Mouse (Mus musculus) c-Kit-positive CD71-positive TER-119-positive erythroid progenitor cells, embryonic 14.5 days (primary cell): ENCODE measurements around the gene Ube2s.
"Not testable (repeated sequence)": the region's sequence is repeated elsewhere in the genome, so short reads cannot be mapped to it uniquely, and the experiment has no call there.

Experiments used
- DNase-seq: peaks from one replicate; pipeline ENCODE4 v3.0.0-alpha.2; 2013; ENCODE audit warnings: low spot score

Ube2s gene

DNA sequence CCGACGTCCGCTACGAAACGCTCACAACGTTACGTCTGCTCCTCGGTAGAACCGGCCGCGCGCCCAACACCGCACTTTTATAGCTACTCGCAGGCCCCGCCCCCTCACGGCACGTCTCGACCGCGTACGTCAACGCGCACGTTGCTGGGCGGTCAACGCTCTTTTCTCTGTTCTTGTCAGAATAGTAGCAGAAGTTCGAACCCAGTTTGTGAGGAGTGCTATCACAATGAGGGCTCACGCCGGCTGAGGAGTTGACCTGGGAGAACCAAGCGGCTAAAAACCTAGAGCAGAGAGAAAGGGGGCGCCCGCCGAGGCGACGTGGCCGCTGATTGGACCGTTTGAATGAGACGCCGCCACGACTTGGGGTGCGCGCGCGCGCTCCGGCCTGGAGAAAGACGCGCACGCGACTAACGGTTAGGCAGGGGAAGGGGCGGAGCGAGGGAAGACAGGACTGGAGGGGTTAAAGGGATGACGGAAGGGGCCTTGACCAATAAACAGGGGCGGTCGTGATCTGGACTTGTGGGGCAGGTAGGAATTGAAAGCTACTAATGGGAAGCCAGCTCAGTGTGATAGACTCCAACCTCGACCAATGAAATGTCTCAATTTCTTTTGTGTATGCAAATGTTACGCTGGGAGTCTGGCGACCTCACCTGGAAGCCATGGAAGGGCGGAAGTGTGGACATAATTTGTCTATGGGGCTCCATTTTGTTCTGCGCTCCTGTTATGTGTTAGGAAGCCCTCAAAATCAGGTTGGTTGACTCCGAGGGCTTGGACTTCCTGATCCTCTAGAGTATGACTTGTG lies at the start of gene Ube2s:
Gene Ube2s (minus strand): TSS at position 288 of the 802 bp plus-strand sequence.
- DNase-seq, result peak; percentile 99

DNA sequence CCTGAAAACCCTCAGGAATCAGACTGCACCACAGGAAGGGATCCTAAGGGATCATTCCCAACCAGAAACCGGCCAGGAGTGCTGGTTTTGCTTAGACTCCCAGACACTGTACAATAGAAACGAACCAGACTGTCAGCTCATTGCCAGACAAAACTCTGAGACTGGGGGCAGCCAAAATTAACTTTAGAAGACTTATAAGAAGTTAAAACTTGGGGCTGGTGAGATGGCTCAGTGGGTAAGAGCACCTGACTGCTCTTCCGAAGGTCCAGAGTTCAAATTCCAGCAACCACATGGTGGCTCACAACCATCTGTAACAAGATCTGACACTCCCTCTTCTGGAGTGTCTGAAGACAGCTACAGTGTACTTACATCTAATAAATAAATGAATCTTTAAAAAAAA lies 48.5 kb upstream of the Ube2s start:
- DNase-seq, result not testable (repeated sequence)

DNA sequence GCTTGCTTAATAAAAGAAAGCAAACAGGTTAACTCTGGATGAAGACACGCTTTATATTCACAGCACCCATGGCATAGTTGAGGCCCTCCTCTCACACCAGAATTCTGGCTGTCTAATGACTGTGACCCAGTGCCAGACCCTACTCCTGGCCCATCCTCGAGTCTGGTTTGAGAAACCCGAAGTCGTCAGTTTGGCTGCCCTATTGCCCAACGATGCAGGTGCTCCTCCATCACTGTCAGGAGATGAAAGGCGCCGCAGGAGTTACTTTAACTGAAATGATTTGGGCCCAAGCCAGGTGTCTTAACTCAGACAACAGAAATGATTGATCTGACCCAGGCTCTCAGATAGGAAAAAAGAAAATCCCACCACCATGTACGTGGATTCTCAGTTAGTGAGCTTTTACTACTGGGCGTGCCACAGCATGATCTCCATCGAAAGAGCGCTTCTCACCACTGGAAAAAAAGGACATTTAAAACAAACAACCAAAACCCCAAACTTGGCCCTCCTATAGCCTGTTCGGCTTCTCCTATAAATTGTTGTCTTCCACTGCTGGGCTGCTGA lies 47.1 kb upstream of the Ube2s start:
- no peak for DNase-seq

DNA sequence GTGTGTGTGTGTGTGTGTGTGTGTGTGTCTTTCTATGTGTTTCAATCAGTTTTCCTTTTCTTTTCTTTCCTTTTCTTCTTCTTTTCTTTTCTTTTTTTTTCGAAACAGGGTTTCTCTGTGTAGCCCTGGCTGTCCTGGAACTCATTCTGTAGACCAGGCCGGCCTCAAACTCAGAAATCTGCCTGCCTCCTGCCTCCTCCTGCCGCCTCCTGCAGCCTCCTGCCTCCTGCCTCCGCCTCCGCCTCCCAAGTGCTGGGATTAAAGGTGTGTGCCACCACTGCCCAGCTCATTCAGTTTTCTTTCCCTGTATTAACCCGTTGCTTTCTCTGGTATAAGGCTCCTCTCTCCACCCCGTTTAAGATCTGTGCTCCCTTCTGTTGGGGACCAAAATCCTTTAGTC lies 44.9 kb upstream of the Ube2s start:
- no peak for DNase-seq

- no peak for DNase-seq
Observed at GRCm38 (mm10) chr7:4856508-4856907, 44.1 kb upstream of the Ube2s start.

DNA sequence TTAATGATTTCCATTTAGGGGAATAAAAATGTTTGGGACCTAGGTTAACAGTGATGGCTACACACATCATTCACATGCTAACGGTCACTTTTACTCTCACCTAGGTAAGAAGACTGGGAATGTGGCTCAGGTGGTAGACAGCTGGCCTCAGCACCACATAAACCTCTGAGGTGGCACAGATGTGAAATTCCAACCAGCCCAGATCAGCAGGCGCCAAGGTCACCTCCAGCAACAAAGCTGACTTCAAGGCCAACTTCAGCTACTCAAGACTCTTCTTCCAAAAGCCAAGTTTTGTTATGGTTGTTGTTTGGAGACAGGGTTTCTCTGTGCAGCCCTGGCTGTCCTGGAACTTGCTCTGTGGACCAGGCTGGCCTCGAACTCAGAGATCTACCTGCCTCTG lies 41.2 kb upstream of the Ube2s start:
- no peak for DNase-seq

GRCm38 (mm10) chr7:4851315-4851688 lies 38.9 kb upstream of the Ube2s start:
- no peak for DNase-seq

GRCm38 (mm10) chr7:4850621-4851314 lies 38.4 kb upstream of the Ube2s start:
- no peak for DNase-seq

DNA sequence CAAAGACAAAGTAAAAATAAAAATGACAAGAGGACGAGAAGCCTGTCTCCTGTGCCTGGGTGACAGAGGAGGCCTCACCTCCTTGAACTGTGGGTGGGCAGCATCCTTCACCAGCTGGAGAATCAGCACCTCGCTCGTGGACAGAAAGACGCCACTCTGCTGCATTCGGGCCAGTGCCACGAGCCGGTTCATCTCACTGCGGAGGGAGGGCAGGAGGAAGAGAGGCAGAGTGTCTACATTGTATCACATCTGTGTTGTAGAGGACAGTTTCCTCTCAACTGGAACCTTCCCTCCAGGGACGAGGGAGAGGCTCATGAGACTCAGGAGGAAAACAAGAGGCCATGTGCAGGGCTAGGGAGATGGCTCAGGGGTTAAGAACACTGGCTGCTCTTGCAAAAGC lies 37.0 kb upstream of the Ube2s start:
- no peak for DNase-seq

DNA sequence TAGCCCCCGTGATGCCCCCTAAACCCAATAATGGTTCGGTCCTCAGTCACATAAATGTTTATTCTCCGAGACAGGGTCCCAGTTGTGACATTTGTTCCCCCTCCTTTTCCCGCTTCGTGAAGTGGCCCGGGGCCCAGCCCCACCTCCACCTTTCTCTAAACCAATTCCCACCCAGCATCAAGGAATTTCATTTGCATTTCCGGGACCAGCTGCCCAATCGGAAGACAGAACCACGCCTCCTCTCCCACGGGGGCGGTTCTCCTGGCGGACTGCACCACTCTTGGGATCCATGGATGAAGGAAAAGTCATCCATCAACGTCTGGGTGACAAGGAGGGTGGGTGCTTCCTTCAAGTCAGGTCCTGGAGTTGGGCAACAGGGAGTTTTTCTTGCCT lies 32.5 kb upstream of the Ube2s start:
- no peak for DNase-seq

GRCm38 (mm10) chr7:4844245-4844916 lies 32.0 kb upstream of the Ube2s start, which contains the start of gene Shisa7:
Gene Shisa7 (minus strand): TSS chr7:4844696.
- DNase-seq, result no peak

GRCm38 (mm10) chr7:4843604-4844244 lies 31.3 kb upstream of the Ube2s start:
- DNase-seq, result no peak

DNA sequence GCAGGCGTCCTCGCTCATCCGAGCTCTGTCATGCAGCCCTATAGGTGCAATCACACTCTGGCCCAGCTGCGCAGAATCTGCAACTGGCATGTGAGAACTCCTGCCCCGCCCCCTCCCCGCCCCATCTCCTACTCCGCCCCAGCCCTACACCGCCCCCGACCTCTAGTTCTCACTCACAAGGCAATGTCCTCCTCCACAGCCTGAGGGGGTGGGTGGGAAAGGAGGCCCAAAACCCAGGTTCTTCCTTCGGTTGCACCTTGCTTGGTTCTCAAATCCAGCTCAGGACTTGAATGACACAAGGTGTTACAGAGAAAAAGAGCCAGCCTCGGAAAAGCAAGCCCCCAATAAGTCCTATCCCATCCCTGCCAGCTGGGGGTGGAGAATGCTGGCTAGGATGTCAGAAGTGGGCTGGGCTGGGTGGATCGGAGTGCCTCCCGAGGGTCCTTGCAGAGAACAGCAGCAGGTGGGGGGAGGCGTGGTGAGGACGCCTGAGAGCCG lies 30.3 kb upstream of the Ube2s start:
- no peak for DNase-seq

DNA sequence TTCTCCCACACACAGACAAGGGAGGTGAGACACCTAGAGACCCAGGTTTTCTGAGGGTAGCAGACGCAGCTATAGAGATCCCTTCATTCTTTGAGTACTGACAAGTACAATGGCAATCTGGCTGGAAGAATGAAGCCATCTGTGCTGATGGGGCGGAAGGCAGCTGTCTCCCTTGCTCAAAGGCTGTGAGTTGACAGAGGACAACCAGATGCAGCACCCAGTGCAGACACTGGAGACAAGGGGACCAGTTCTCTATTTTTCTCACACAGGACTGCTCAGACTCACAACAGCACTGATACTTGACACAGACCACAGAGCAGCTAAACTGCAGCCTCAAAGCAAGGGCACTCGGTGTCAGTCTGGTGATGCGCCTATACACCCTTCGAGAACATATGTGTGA lies 29.7 kb upstream of the Ube2s start:
- no peak for DNase-seq

GRCm38 (mm10) chr7:4837639-4838038 lies 25.2 kb upstream of the Ube2s start:
- DNase-seq, result no peak

GRCm38 (mm10) chr7:4836351-4836792 lies 24.0 kb upstream of the Ube2s start:
- no peak for DNase-seq

GRCm38 (mm10) chr7:4835631-4836327 lies 23.4 kb upstream of the Ube2s start:
- no peak for DNase-seq

DNA sequence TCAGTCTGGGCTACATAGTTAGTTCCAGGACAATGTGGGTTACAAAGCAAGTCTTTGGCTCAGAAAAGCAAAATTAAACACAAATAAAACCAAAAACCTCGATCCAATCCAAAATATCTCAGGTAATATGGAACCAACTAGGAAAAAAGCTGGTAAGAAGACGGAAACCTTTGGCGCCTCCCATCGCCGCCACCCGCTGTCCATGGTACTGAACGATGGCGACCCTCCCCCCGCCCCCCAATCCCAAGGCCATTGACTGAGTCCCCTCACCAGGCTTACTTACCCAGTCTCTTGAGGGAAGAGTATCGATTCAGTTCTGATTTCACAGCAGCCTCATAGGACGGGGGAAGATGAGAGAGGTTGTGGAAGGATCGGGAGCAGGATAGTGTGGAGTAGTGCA lies 18.1 kb upstream of the Ube2s start:
- DNase-seq, result no peak

DNA sequence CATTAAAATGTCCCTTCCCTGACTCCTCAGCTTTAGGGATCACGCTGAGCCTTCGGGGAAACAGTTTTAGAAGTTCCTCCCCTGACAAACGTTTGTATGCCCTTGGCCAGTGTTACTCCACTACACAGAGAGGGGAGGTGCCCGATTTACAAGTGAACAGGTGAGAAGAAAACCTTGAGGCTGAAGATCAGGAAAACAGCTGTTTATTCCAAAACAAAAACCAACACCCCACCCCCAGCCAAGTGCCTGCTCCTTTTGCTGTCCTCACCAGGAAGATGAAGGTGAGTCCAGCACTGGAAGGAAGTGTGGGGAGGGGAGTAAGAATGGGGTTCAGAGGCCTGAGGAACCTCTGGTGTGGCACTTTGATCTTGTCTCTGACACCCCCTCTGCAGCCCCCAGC lies 13.0 kb upstream of the Ube2s start:
- no peak for DNase-seq

DNA sequence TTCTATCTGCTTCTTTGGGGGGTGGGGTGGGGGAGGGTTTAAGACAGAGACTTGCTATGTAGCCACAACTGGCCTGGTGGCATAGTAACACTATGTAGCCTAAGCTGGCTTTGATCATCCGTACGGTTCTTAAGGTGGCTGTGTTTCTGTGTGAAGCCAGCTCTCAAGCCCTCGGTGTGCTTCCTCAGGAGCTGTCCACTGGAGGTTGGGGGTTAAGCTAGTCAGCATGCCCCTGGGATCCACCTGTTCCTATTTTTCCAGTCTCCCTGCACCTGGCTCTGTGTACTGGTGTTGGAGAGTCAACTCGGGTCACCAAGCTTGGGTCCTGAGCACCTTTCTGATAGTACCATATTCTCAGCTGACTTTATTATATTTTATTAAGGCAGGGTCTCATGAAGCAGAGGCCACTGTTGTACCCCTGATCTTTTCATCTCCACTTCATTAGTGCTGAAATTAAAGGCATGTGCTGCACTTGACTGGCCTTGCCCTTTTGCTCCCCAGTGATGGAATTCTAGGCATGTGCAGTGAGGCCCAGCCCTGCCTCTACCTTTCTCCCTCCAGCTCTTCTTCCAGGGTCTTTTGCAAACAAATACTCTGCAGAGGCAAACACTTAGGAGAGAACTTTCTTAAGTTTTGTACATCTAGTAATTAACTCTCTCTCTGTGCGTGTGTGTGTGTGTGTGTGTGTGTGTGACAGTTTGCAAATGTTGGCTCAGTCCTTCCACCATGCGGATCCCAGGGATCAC lies 9.9 kb upstream of the Ube2s start:
- DNase-seq, result no peak

DNA sequence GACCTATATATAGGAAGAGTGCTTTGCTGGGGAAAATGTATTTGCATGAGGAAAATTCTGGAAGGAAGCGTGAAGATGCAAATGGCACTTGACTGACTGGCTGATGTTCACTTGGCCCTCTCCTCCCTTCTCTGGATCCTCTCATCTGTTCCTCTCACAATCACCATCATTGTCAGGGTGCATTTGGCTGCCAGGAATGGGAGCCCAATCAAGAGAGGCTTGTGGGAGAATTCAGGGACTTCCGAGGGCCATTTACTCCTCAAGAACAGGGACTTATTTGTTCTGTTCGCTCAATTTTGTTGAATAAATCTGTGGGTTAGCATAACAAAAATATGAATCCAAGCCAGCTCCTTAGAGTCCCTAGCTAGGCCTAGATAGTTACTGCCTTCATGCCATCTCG lies 9.3 kb upstream of the Ube2s start:
- DNase-seq, result no peak
